Mouse (Mus musculus): ENCODE measurements around the gene Ugt1a7c.

Ugt1a7c gene

DNA sequence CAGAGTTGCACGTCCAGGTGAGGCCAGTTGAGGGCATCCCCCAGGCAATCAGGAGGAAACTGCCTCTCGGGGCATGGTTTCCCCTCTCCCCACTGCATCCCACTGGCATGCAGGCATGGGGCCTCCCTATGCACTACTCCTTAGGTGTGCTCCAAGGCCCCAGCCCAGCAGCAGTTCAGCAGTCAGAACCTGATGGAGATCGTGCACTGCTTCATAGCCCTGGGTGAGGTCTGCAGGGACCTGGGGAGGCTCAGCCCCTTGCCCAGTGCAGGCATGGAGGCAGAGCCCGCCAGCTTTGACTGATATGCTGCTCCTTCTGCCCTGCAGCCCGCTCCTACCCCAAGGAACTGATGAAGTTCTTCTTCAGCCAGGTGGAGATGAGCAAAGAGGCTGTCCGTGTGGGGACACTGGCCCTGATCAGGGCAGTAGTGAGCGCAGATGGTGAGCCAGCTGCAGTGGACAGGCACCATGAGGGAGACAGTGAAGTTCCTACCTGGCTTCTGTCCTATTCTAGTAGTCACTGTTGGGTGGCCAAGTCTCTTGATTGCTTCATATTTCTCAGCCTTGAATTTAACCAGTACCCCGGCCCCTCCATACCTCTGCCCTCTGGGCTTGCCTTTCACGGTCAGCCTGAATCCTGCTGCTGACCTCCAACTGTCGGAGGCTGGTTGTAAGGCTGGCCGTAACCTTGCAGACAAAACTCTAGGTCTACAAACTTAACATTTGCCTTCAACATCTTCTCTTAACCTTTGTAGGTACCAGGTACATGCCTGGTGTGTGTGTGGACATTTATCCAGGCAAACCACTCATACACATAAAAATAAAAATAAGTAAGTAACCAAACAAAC, 140.4 kb downstream of the Ugt1a7c start:
- in situ Hi-C loops (cut with MseI, MboI), result no loop called here

- in situ Hi-C loops (cut with MseI, MboI), result no loop called here
Measured at GRCm38 (mm10) chr1:88235894-88236415, 141.1 kb downstream of the Ugt1a7c start.

DNA sequence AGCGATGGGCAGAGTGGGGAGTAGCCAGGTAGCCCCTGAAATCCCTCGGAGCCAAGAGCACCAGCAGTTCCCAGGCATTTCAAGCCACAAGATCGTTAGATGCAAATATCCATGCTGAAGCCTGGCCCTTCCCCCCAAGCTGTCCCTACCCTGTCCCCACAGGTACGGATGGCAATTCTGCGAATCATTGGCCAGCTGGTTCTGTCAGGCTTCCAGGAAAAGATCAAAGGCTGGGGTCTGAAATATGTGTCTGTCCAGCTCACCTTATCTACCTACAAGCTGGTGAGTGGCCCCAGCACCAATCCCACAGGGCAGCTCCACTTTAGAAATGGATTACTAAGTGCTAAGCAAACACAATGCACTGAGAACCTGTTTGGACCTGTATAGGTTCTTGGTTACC, 142.4 kb downstream of the Ugt1a7c start:
- in situ Hi-C loops (cut with MseI, MboI), result no loop called here

DNA sequence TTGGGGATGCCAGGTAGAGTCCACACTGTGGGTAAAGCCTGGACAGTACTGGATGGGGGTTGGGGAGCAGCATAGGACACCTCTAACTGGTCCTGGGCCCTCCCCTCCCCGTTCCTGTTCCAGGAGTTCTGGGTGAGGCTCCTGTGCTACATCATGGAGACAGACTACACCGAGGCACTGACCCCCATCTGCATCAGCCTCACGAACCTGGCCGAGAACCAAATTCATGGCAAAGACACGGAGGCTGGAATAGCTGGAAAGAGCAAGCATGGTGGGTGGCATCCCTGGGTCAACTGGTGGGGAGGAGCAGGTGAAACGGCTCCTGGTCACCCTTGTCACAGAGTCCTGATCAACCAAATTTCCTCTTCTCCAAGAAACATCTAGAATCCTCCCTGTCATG, 143.9 kb downstream of the Ugt1a7c start:
- in situ Hi-C loops (cut with MseI, MboI), result no loop called here

DNA sequence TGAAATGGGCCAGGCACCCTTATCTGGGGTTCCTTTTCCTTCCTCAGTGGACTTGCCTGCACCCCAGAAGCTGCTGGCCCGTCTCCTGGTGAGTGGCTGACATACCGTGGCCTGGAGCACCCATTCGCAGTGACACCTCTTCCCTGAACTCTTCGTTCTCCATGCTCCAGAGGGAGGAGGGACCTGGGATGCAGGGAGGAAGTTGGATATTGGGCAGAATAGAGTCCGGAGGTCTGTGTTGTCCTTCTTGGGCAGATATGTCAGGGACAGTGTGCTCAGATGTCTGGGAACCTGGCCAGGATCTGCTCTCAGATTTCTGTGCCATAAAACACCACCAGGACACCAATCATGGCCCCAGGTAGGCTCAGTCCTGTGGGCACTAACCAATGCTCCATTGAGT, 145.2 kb downstream of the Ugt1a7c start:
- in situ Hi-C loops (cut with MseI, MboI), result no loop called here

DNA sequence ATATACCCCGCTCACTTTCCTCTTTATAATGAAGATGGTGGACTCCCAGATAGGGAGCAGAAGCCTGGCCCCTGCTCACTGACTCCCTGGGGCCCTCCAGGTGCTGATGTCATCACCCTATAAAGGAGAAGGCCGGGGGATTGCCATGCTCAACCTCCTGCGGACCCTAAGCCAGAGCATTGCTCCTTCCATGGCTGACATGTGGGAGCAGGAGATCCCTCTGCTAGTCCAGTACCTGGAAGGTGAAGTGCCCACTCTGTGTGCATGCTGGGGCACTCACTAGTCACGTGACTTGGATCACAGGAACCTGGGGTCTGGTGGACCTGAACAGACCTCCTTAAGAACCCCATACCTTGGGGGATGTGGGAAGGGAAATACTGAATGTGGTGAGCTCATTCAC, 145.7 kb downstream of the Ugt1a7c start:
- in situ Hi-C loops (cut with MseI, MboI), result no loop called here

- in situ Hi-C loops (cut with MseI, MboI), result no loop called here
Measured at GRCm38 (mm10) chr1:88243861-88244260, 149.0 kb downstream of the Ugt1a7c start.

DNA sequence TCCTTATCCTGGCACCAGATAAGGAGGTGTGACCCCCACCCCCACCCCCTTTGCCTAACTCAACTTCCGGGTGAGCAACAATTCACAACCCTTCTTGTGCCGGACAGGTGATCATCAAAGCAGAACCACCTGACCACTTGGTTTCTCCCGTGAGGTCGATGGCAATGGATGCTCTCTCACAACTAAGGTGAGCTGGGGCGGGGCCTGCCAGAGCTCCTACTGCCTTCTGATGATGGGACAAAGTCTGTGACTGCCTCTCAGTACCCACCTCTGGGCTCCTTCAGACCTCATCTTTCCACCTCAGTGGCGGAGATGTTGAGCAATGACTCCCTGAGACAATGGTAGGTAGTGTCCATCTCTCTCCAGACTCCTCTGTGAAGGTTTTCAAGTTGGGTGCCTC, 151.0 kb downstream of the Ugt1a7c start:
- in situ Hi-C loops (cut with MseI, MboI), result no loop called here

- in situ Hi-C loops (cut with MseI, MboI), result no loop called here
Measured at GRCm38 (mm10) chr1:88246386-88246785, 151.5 kb downstream of the Ugt1a7c start.

GRCm38 (mm10) chr1:88247660-88248059, 152.8 kb downstream of the Ugt1a7c start:
- in situ Hi-C loops (cut with MseI, MboI), result no loop called here

GRCm38 (mm10) chr1:88248658-88249057, 153.8 kb downstream of the Ugt1a7c start:
- in situ Hi-C loops (cut with MseI, MboI), result no loop called here

- in situ Hi-C loops (cut with MseI, MboI), result no loop called here
Measured at GRCm38 (mm10) chr1:88249596-88249995, 154.7 kb downstream of the Ugt1a7c start.

GRCm38 (mm10) chr1:88250023-88250422, 155.2 kb downstream of the Ugt1a7c start:
- in situ Hi-C loops (cut with MseI, MboI), result no loop called here

- in situ Hi-C loops (cut with MseI, MboI), result no loop called here
Measured at GRCm38 (mm10) chr1:88253106-88253505, 158.2 kb downstream of the Ugt1a7c start.

DNA sequence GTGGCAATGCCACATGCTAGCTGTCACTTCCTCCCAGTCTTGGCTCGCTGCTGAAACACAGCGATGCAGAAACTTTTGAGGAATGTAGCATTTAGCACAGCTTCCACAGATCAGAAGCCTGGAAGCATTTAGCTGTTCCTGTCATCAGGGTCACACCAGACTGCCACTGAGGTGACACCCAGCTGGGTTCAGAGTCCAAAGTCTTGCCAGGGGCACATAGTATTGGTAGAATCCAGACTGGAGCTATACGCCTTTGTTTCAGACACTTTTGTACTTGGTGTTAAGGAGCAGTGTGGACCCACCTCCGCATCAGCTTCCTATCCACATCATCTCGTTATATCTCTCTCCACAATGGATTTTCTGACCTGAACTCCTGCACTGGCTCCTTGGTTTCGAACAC, 158.7 kb downstream of the Ugt1a7c start:
- in situ Hi-C loops (cut with MseI, MboI), result no loop called here

DNA sequence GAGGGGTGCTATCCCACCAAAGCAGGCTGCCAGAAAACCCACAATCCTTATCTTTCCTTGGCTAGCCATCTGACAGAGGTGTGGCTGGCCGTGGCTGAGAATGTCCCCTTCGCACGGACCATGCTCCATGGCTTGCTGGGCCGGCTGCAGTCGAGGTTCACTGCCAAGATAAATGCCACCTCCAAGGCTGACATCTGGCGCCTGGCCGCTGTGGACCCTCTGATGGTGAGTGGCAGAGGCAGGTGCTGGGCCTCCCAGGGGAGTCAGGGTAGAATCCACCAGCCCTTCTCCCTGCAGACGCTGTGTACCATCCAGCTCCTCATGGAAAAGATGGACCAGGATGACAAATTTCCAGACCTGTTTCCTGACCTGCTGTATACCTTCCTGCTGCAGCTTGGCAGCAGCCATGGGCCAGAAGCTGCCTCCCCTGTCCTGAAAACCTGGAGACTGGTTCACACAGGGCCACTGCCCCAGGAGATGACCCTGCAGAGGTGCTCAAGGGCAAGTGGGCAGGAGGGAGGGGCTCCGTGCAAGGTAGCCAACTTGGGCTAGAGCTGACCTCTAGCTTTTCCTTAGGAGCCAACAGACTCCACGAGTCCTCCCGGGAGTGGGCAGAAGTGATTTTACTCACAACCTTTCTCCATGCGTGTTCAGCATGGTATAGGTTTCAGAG, 160.1 kb downstream of the Ugt1a7c start:
- in situ Hi-C loops (cut with MseI, MboI), result no loop called here

GRCm38 (mm10) chr1:88255466-88255857, 160.6 kb downstream of the Ugt1a7c start:
- in situ Hi-C loops (cut with MseI, MboI), result no loop called here

DNA sequence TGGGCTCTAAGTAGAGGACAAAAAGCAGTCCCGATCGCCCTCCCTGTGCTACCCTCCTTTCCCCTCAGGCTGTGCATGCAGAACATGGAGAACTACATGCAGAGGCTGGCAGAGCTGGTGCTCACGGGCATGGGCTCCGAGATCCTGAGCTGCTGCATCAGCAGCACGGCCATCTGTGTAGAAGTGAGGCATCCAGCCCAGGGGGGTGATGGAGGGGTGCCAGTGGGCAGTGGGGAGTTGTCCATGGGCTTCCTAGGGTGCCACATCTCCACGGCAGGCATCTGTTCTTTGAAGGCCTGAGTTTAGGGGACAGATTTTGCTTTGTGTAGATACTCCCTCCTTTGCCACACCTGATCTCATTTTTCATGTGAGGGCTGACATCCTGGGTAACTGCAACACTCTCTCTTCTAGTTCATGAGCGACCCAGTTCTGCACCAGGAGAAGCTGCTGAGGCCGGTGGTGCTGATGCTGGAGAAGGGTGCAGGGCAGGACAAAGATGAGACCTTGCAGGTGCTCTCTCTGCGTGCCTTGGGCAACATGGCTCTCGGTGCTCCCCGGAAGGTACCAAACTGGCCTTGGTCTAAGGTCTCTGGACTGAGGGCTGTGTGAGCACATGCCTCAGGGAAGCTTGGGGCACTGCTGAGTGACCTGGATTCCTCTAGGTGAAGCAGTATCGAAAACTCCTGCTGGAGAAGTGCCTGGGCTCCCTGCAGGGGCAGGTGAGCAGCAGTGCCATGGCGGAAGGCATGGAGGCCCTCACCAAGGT, 161.3 kb downstream of the Ugt1a7c start:
- in situ Hi-C loops (cut with MseI, MboI), result no loop called here

DNA sequence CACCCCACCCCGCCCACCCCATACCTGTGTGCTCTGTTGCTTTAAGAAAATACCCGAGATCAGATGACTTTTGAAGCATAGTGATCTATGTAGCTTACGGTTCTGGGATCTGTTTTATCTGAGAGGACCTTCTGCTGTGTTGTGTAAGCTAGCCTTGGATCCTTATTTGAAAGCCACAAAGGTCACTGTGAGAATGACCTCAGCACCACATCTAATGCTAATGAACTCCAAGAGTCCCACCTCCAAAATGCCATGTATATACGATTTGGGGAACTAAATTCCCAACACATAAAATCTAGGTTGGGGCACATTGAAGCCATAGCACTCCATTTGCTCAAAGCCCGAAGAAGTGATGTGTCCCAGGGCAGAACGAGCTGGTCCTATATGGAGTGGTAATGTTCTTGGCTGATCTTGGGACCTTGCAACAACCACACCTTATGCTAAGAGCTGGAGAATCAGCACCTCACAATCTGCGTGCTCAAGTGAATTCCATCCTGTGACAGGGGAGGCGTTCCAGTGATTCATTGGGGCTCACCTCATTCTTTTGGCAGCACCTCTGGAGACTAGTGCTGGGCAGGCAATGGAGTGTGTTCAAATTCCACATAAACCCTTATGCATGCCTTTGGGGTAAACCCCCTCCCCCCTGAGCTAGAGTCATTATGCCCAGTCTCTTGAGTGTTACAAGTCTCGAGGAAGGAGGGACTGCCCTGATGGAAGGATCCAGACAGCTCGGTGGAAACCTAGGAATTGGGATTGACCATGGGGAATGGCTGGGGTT, 162.2 kb downstream of the Ugt1a7c start:
- in situ Hi-C loops (cut with MseI, MboI), result no loop called here

GRCm38 (mm10) chr1:88257681-88258080, 162.8 kb downstream of the Ugt1a7c start:
- in situ Hi-C loops (cut with MseI, MboI), result no loop called here

GRCm38 (mm10) chr1:88258361-88258760, 163.5 kb downstream of the Ugt1a7c start:
- in situ Hi-C loops (cut with MseI, MboI), result no loop called here
